Mouse (Mus musculus): Measurements from ENCODE around the gene Gemin6. TPM values are rescaled to one million over a fixed set of nuclear protein-coding genes. Genes with fewer than 3 reads are reported as not detected.
"Not testable (repeated sequence)": the region's sequence is repeated elsewhere in the genome, so short reads cannot be mapped to it uniquely, and the experiment has no call there.

Gemin6 gene
- polyA plus RNA-seq, 1 experiment from 2014 or later: 23.5 TPM

DNA sequence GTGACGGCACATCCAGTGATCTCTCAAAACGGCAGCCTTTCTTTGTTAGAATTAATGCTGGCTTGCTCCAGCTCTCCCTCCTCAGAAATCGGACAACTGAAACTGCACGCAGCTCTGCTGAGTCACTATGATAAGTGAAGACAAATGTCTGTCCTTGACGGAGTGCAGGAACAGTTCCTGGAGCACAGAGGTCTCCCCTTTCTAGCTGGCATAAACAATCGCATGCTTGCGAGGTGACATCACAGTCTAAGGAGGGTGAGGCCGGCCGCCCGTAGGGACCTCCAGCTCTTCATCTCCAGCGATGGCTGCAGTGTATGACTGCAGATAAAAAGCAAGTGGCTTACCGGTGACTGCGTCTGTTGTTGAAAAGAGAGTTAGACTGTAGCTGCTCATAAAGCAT, 31.0 kb downstream of the Gemin6 start:
- Histone ChIP-seq H3K36me3 (ENCODE audit: control insufficient read depth, insufficient read depth, low read length) (peaks cover 84% of the 10 kb centered on the region), H3K9me3 (ENCODE audit: control insufficient read depth, low read length) (no peaks in the 10 kb centered on the region), H3K27me3 (ENCODE audit: control insufficient read depth, insufficient read depth, low read length) (no peaks in the 10 kb centered on the region), H3K4me3 (ENCODE audit: control insufficient read depth in 1 of 2, insufficient read depth in 1 of 2, low read depth in 1 of 2, low read length in 2 of 2) (no peak overlapping the region), H3K27ac (replicated peaks in 1 of 2; ENCODE audit: control insufficient read depth in 1 of 2, insufficient read depth in 1 of 2, low read depth in 2 of 2, low read length in 2 of 2) (peak overlapping the region; percentile 83 to 94), H3K4me2 (ENCODE audit: low read length) (peak overlapping the region; percentile 48), H3K4me1 (ENCODE audit: control insufficient read depth in 2 of 2, insufficient read depth in 2 of 2, low read length in 2 of 2) (peaks cover 6 to 20% of the 10 kb centered on the region in 2 experiments; a peak in 3 of 4 replicates), H3K9ac (ENCODE audit: low read length) (peak overlapping the region; percentile 47)
- WGBS: 2% methylated on average over 13 of the region's 13 CpGs
- peak; percentile 78 for ATAC-seq (ENCODE audit: insufficient number of reproducible peaks, insufficient read depth, low FRiP score, low read depth)

DNA sequence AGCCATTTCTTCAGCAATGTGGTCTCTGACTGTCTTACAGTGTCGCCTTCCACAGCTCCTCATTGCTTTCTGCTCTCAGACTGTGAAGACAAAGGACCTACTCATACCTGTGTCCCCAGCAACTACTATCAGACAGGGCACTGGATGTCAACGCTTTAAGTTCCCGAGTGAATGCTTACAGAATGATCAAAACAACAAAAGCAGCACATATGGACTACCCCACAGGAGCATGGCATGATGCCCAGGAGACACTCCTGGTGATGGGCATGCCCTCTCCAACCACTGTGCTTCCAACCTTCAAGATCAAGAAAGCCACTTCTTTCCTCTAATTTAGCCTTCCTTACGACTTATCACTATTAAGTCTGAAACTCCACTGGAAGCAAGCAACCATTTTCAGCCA, 42.8 kb downstream of the Gemin6 start:
- ATAC-seq (ENCODE audit: insufficient number of reproducible peaks, insufficient read depth, low FRiP score, low read depth): no peak
- 89% methylated on average over 4 of the region's 4 CpGs for WGBS
- no peaks in the 10 kb centered on the region for H3K4me1 ChIP-seq (ENCODE audit: control insufficient read depth in 2 of 2, insufficient read depth in 2 of 2, low read length in 2 of 2)
- no peak overlapping the region for H3K9ac ChIP-seq (ENCODE audit: low read length)
- no peaks in the 10 kb centered on the region for H3K27me3 ChIP-seq (ENCODE audit: control insufficient read depth, insufficient read depth, low read length)
- H3K9me3 ChIP-seq (ENCODE audit: control insufficient read depth, low read length): no peaks in the 10 kb centered on the region
- peaks cover 81% of the 10 kb centered on the region for H3K36me3 ChIP-seq (ENCODE audit: control insufficient read depth, insufficient read depth, low read length)
- no peak overlapping the region for H3K27ac ChIP-seq (replicated peaks in 1 of 2; ENCODE audit: control insufficient read depth in 1 of 2, insufficient read depth in 1 of 2, low read depth in 2 of 2, low read length in 2 of 2)
- no peak overlapping the region for H3K4me2 ChIP-seq (ENCODE audit: low read length)
- no peak overlapping the region for H3K4me3 ChIP-seq (ENCODE audit: control insufficient read depth in 1 of 2, insufficient read depth in 1 of 2, low read depth in 1 of 2, low read length in 2 of 2)

DNA sequence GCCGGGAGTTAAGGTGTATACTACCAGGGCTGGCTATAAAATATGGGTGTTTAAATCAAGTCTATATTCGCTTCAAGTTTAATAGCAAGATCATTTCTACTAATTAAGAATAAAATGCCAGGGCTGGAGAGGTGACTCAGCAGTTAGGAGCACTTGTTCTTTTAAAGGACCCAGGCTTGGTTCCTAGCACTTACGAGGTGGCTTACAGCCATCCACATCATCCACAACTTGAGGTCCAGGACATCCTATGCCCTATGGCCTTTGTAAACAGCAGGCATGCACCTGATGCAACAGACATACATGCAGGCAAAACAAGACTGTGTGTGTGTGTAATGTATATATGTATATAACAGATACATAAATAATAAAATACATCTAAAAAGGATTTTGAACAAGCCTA, 43.9 kb downstream of the Gemin6 start:
- H3K9me3 ChIP-seq (ENCODE audit: control insufficient read depth, low read length): no peaks in the 10 kb centered on the region
- H3K27me3 ChIP-seq (ENCODE audit: control insufficient read depth, insufficient read depth, low read length): no peaks in the 10 kb centered on the region
- no peaks in the 10 kb centered on the region for H3K4me1 ChIP-seq (ENCODE audit: control insufficient read depth in 2 of 2, insufficient read depth in 2 of 2, low read length in 2 of 2)
- H3K27ac ChIP-seq (replicated peaks in 1 of 2; ENCODE audit: control insufficient read depth in 1 of 2, insufficient read depth in 1 of 2, low read depth in 2 of 2, low read length in 2 of 2): no peak overlapping the region
- ATAC-seq (ENCODE audit: insufficient number of reproducible peaks, insufficient read depth, low FRiP score, low read depth): no peak
- no peak overlapping the region for H3K4me3 ChIP-seq (ENCODE audit: control insufficient read depth in 1 of 2, insufficient read depth in 1 of 2, low read depth in 1 of 2, low read length in 2 of 2)
- WGBS: 87% methylated on average over 3 of the region's 3 CpGs
- H3K4me2 ChIP-seq (ENCODE audit: low read length): no peak overlapping the region
- H3K36me3 ChIP-seq (ENCODE audit: control insufficient read depth, insufficient read depth, low read length): peaks cover 82% of the 10 kb centered on the region
- no peak overlapping the region for H3K9ac ChIP-seq (ENCODE audit: low read length)

DNA sequence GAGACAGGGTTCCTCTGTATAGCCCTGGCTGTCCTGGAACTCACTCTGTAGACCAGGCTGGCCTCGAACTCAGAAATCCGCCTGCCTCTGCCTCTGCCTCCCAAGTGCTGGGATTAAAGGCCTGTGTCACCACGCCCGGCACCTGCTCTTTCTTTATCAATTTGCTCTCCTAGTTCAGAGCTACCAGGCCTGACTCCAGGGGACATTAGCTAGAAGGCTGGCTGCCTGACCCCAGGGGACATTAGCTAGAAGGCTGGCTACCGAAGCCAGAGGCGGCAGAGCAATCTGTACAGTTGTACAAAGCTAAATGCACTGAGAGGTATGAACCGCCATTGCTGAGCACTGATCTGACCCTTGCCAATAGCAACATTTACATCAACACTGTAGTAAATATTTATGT, 46.4 kb downstream of the Gemin6 start:
- not testable (repeated sequence) for H3K9me3 ChIP-seq (ENCODE audit: control insufficient read depth, low read length); H3K27ac ChIP-seq (replicated peaks in 1 of 2; ENCODE audit: control insufficient read depth in 1 of 2, insufficient read depth in 1 of 2, low read depth in 2 of 2, low read length in 2 of 2); H3K27me3 ChIP-seq (ENCODE audit: control insufficient read depth, insufficient read depth, low read length); H3K4me2 ChIP-seq (ENCODE audit: low read length); H3K4me3 ChIP-seq (ENCODE audit: control insufficient read depth in 1 of 2, insufficient read depth in 1 of 2, low read depth in 1 of 2, low read length in 2 of 2); ATAC-seq (ENCODE audit: insufficient number of reproducible peaks, insufficient read depth, low FRiP score, low read depth); H3K9ac ChIP-seq (ENCODE audit: low read length); H3K4me1 ChIP-seq (ENCODE audit: control insufficient read depth in 2 of 2, insufficient read depth in 2 of 2, low read length in 2 of 2)
- peaks cover 82% of the 10 kb centered on the region for H3K36me3 ChIP-seq (ENCODE audit: control insufficient read depth, insufficient read depth, low read length)
- 95% methylated on average over 7 of the region's 7 CpGs for WGBS

Other genes starting within 250 kb of the Gemin6 start
- gene Hnrnpll, start 162.1 kb upstream of the Gemin6 start, polyA plus RNA-seq (2014; fragmentation: Nextera tagmentation; extraction: Ambion mirVana): 47.7 and 52.3 TPM in 2 replicates
- 10.7 and 13.7 TPM in 2 replicates for gene Galm, start 97.0 kb upstream of the Gemin6 start, polyA plus RNA-seq (2014; fragmentation: Nextera tagmentation; extraction: Ambion mirVana)
- gene Srsf7, start 17.1 kb upstream of the Gemin6 start, polyA plus RNA-seq (2014; fragmentation: Nextera tagmentation; extraction: Ambion mirVana): 275 and 276 TPM in 2 replicates
- gene Ttc39d, start 17.0 kb upstream of the Gemin6 start, polyA plus RNA-seq (2014; fragmentation: Nextera tagmentation; extraction: Ambion mirVana): 0.11 and 0.16 TPM in 2 replicates
- 31.3 and 32.1 TPM in 2 replicates for gene Morn2, start 65.8 kb downstream of the Gemin6 start, polyA plus RNA-seq (2014; fragmentation: Nextera tagmentation; extraction: Ambion mirVana)
- gene Dhx57, start 66.0 kb downstream of the Gemin6 start, polyA plus RNA-seq (2014; fragmentation: Nextera tagmentation; extraction: Ambion mirVana): 8.5 and 8.9 TPM in 2 replicates
- 0.80 and 1.4 TPM in 2 replicates for gene Arhgef33, start 83.0 kb downstream of the Gemin6 start, polyA plus RNA-seq (2014; fragmentation: Nextera tagmentation; extraction: Ambion mirVana)
- 1.2 TPM in 2 replicates for gene Gm10190, start 149.1 kb downstream of the Gemin6 start, polyA plus RNA-seq (2014; fragmentation: Nextera tagmentation; extraction: Ambion mirVana)